Mouse (Mus musculus): Measurements from ENCODE around the gene Gpr176.

Gpr176 gene

DNA sequence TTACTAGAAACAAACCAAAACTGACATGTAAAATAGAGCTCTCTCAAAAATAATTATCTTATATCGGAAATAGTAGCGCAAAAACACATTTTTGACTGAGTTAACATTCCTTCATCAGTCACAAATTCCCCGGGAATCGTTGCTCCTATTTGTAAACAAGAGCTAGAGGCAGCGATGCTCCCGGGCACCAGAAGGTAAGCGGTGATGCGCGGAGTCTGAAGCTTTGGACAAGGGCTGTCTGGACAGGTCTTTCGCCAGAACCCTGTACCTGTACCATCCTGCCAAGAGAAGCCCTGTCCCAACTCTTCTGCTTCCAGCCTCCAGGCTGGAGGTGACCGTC, 688 bp downstream of the Gpr176 start:
- DNase-seq: no peak

GRCm38 (mm10) chr2:118371841-118372240, 1.4 kb downstream of the Gpr176 start:
- DNase-seq: no peak

DNA sequence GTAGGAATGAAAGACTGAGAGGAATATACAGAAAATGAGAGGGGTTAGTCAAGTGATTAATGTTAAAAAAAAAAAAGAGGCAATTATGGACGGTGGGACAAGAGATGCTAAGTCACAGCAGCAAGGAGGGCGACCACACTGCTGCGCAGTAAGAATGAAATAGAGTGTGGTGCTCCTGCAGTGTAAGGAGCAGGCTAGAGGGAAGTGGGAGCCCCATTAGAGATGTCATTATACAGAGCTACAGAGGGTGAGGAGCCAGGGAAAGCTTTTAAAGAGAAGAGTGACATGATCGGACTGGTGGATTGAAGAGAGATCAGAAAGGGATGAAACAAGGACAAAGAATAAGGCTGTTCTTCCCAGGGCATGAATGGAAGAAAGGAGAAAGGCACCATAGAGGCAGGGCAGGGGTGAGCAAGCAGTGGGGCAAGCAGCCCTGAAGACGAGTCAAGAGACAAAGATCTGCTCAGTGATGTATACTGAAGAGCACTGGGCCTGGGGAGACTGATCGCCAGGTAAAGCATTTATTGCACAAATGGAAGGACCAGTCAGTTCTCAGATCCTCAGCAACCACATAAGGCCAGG, 18.0 kb downstream of the Gpr176 start:
- DNase-seq: no peak

- DNase-seq: no peak
Measured at GRCm38 (mm10) chr2:118353916-118354403, 19.3 kb downstream of the Gpr176 start.

- no peak for DNase-seq
Measured at GRCm38 (mm10) chr2:118353498-118353897, 19.7 kb downstream of the Gpr176 start.

GRCm38 (mm10) chr2:118345535-118345934, 27.7 kb downstream of the Gpr176 start:
- no peak for DNase-seq

- no peak for DNase-seq
Measured at GRCm38 (mm10) chr2:118343897-118344296, 29.3 kb downstream of the Gpr176 start.

DNA sequence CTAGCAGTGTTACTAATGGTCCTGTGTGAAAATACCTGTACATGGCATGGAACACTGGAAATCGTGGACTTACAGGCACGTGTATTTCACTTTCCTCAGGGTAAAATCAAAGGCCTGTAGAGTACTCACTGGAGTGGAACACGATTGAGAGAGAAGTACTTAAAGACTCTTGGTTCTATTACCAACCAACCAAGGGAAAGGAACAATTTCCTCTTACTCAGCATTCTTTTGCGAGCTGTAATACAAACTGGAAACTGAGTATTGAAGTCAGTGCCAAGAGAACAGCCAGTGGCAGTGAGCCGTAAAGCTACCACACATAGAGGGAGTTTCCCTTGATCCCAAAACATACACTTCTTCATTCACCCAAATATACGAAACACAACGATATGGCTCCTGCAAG, 31.9 kb downstream of the Gpr176 start:
- DNase-seq: no peak

DNA sequence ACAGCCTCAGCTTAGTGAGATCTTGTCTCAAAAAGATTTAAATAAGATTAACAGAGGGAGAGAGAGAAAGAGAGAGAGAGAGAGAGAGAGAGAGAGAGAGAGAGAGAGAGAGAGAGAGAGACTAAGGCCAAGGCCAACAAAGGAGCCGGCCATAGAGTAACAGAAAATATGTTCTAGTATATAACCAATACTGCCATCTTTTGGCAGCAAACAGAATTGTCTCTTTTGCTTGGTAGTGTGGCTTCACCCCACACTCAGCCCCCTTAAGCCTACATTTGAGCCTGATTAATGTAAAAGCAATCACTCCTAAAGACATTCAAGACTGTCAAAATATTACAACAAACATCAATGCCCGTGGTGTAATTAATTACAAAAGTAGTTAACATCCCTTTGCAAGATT, 37.1 kb downstream of the Gpr176 start:
- no peak for DNase-seq

GRCm38 (mm10) chr2:118322663-118323062, 50.6 kb downstream of the Gpr176 start:
- no peak for DNase-seq

GRCm38 (mm10) chr2:118321804-118322203, 51.4 kb downstream of the Gpr176 start:
- no peak for DNase-seq

GRCm38 (mm10) chr2:118321094-118321493, 52.1 kb downstream of the Gpr176 start:
- no peak for DNase-seq

DNA sequence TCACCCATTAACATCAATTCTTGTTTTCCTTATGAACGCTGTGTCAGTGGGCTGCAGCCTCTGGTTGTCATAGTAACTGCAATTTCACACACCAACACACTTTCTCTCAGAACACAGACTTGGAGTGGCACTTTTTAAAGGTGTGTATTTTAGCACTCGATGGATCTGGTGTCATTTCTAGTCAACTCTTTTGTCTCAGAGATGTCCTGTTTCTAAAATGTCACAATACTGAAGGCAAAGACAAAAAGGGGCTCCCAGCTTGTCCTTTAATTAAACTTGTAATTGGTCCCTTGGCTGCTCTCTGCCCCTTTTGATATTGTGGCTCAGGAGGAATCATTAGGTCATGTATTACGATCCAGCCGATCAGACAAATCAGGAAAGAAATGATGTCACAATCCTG, 52.7 kb downstream of the Gpr176 start:
- DNase-seq: no peak

DNA sequence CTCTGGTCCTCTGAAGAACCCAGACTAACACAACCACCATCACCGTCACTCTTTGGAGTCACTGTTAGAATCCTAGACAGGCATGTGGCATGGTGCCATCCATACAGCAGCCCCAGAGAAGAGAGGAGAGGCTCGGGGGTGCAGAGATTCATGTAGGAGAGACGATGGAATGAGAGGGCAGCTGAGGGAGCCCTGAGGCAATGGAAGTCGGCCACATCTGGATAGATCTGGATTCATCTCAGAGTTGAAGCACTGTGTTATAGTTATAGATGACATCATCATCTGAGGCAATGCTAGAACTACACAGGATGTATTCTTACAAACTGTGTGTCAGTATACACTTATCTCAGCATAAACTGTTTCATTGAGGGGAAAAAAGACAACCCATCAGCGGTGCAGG, 54.0 kb downstream of the Gpr176 start:
- no peak for DNase-seq

- no peak for DNase-seq
Measured at GRCm38 (mm10) chr2:118316939-118317338, 56.3 kb downstream of the Gpr176 start.

DNA sequence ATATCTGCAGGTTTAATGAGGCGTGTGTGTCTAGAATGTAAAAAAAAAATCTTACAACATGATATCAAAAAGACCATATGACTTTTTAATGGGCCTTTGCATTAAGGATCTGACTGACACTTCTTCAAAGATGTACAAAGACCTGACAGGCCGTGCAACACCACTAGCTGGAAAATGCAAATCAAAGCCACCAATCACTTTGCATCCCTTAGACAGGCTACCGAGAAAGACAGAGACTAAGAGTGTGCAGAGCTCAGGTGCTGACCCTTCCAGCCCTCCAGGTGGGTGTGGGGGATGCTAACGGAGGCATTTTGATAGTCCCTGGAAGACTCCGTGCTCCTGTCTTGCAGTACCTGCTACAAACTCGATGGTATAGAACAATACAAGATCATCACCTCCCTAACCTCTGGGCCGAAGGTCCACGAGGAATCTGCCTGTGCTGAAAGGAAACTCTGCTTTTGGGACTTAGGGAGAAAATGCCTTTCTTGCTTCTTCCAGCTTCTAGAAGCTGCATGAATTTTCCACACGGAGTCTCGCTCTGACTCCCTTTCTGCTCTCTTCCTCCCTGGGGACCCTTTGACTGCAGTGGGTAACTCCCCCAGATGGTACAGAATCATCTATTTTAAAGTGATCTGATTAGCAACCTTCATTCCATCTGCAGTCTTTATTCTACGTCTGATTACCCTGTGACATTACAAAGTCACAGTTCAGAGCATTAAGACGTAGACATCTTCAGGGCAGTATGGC, 57.4 kb downstream of the Gpr176 start:
- DNase-seq: no peak

- DNase-seq: no peak
Measured at GRCm38 (mm10) chr2:118307561-118307960, 65.7 kb downstream of the Gpr176 start.

DNA sequence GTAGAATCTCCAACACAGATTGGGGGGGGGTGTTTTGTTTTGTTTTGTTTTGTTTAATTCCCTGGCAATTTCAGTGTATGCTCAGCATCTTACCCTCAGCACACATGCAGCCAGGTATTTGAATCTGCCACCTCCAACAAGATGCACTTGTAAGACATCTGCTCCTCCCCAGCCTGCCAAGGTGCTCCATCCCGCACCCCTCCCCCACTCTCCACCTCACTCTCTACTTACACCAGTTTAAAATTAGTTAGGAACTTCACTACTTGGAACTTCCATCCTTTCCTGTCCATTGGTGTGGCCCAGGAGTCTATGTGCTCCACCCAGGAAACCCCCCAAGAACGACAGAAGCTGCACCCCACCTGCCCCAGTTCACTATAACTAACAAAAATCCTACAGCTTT, 66.3 kb downstream of the Gpr176 start:
- no peak for DNase-seq

GRCm38 (mm10) chr2:118306522-118306895, 66.7 kb downstream of the Gpr176 start:
- DNase-seq: no peak

DNA sequence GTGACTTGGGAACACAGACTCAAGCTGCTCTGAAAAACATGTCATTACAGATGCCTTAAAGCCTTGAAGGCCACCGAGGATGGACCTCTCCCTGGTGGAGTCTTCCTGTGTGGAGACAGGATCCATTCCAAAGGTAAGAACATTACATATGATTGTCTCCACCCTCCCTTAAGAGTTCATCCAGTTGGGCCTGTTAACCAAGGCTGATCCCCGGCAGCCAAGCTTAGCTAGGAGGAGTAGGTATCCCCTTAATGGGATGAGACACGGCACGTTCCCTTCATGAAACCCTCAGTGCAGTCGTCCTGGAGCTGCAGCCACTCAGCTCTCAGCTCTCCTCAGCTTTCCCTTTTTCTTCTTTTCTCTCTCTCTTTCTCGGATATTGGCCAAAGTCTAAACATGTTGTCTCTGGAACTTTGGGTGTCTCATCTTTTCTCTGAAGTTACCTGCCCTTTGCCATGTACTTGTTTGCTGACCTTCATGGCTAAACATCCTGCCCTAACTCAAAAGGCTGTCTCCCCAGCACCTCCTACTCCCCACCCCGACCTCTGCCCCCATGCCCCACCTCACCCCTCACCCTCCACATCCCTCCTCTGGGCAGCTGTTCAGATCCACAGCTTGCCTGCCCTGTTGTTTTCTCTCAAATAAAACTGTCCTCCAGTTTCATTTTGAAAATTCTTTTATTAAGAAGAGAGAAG, 67.2 kb downstream of the Gpr176 start:
- no peak for DNase-seq

DNA sequence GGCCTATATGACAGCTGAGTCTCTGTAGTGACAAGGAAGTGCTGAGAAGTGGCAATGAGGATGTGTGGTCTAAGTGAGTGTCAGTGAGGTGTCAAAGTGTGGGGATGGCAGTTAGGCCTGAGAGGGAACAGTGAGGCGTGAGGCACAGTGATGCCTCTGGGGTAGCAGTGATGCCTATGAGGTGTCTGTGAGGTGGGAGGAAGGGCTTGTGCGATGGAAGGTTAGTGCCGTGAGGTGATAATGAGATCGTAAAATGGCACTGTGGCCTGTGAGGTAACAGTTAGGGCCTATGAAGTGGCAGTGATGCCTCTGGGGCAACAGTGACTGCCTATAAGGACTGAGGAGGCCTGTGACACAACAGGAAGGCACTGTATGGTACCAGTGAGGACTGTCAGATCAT, 69.8 kb downstream of the Gpr176 start:
- no peak for DNase-seq

- no peak for DNase-seq
Measured at GRCm38 (mm10) chr2:118301656-118302055, 71.6 kb downstream of the Gpr176 start.

DNA sequence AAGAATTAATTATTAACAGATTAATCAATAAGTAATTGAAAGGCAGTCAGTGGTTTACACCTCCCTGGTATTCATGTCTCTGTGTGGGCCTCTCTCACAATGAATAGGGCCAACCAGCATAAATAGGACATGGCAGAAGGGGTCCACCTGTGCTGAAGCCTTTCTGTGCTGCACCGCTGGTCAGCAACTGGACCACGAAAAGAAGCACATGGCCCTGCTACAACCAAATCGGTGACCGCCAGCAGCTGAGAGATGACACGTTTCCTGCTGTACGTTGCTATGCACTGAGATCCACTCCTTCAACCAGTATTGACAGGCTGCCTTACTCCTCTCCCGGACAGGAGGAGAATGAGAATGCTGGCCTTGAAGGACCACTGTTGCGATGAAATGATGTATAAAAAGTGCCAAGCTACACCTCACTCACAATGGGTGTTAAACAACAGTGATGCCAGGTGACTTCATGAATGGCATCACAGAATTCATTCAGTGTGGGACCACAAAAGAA, 72.1 kb downstream of the Gpr176 start:
- no peak for DNase-seq

DNA sequence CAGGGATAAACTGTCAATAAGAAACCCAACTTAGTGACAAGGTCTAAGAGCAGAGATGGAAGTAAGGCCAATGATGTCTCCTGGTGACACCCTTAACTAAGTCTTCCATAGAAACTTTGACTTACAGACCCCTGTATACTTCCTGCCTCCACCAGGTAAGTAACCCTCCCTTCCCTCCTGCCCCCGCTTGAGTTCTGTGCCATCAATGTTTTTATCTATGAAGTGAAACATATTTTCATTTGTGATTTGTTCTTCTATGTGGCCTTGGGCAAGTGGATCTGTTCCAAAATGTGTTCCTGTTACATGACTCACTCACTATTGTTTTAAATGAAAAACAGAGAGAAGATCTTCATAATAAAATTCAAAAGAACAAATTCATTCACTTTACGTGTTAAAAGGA, 73.2 kb downstream of the Gpr176 start:
- no peak for DNase-seq
